Comparison of ENCODE assay signal across 11 mouse cellular contexts in the genomic region with DNA sequence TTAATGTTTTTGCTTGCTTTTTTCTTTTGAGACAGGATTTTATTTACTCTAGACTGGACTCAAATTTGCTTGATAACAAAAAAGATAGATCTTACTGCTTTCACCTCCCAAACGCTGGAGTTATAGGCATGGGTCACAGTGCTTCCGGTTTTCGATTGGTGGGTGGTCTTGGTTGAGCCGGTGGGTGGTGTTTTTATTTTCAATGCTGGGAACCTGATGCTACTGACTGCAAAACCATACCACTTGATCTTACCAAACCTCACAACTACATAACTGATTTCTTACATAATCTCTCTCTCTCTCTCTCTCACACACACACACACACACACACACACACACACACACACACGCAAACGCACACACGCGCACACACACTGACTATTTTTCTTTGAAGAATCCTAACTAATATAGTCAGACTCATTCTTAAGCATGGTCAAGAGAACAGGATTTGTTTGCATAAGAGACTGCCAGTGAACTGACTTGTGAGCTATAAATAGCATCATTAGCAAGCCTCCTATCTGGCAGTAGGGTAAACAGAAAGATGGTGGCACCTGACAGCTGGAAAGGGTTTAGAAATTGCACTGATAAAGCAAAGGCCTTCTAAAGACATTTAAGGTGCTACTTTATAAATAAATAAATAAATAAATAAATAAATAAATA. TPM values are rescaled to one million over a fixed set of nuclear protein-coding genes. Genes with fewer than 3 reads are reported as not detected.
DNase-seq lines count a peak whose midpoint lies in the region; ATAC-seq and TF ChIP-seq lines count a peak whose summit lies in the region.
"Had no signal": no experiment of that assay in that cellular context is flagged by ENCODE, and none has a peak within 500 bp of the region (broad histone marks: within the 10 kb centered on the region; RNA-seq: fewer than 3 reads in every experiment).

No protein-coding gene starts in this region.

- H3K4me2 ChIP-seq in heart, embryonic 13.5 days: peak overlapping the region; percentile 20
- H3K4me2 ChIP-seq in CH12.LX (ENCODE audit: insufficient read depth, low read depth, poor library complexity, severe bottlenecking): peak overlapping the region; percentile 90
- H3K4me2 ChIP-seq in liver, embryonic 15.5 days: no peak overlapping the region
- H3K4me2 ChIP-seq in hindbrain, embryonic 13.5 days: no peak overlapping the region
- H3K4me2 ChIP-seq: embryonic facial prominence, embryonic 12.5 days; limb, embryonic 12.5 days had no signal

- TF ChIP-seq POLR2A in CH12.LX (IDR thresholded peaks at IDR 0.05; ENCODE audit: low read depth, low read length): no peak

- TF ChIP-seq EP300 in CH12.LX (IDR thresholded peaks at IDR 0.05; ENCODE audit: low read length): no peak

- 46% methylated on average over 8 of the region's 8 CpGs for WGBS in heart, embryonic 13.5 days
- 69% methylated on average over 8 of the region's 8 CpGs for WGBS in liver, embryonic 15.5 days (ENCODE audit: insufficient replicate concordance)
- 81% methylated on average over 8 of the region's 8 CpGs for WGBS in hindbrain, embryonic 13.5 days

- intact Hi-C loops in heart, postnatal 25 days (cut with DNase I): no loop called here

- TF ChIP-seq CTCF in CH12.LX (conservative IDR thresholded peaks at IDR 0.05 in 1 of 2, IDR thresholded peaks at IDR 0.05 in 1 of 2; ENCODE audit: low read depth in 2 of 2, low read length in 2 of 2): no peak

- in situ Hi-C loops in CH12.LX (cut with MboI; ENCODE audit: low pct_ligation_motif_present, low pct_unique_long_range_greater_than_20kb, low sequenced_read_pairs): no loop called here

- dilution Hi-C loops in CH12.LX (cut with MboI; ENCODE audit: extremely low pct_ligation_motif_present, extremely low pct_unique_long_range_greater_than_20kb, low sequenced_read_pairs): no loop called here

- peak overlapping the region; percentile 50; the same call in 1 of the 2 replicates for H3K9ac ChIP-seq in heart, embryonic 13.5 days
- H3K9ac ChIP-seq in CH12.LX (ENCODE audit: insufficient read depth, low read depth): peak overlapping the region; percentile 44; the same call in 1 of the 2 replicates
- no peak overlapping the region for H3K9ac ChIP-seq in liver, embryonic 15.5 days
- H3K9ac ChIP-seq in hindbrain, embryonic 13.5 days: no peak overlapping the region
- H3K9ac ChIP-seq: embryonic facial prominence, embryonic 12.5 days; limb, embryonic 12.5 days had no signal

- peaks cover 62% of the 10 kb centered on the region for H3K4me1 ChIP-seq in heart, embryonic 13.5 days
- H3K4me1 ChIP-seq in CH12.LX (ENCODE audit: control insufficient read depth in 1 of 2, insufficient read depth in 2 of 2): peaks cover 14 to 54% of the 10 kb centered on the region in 2 experiments; a peak in 3 of 4 replicates
- peaks cover 34% of the 10 kb centered on the region for H3K4me1 ChIP-seq in liver, embryonic 15.5 days (replicated peaks)
- no peaks in the 10 kb centered on the region; the same call in none of the 2 replicates for H3K4me1 ChIP-seq in hindbrain, embryonic 13.5 days (replicated peaks)

- H3K9me3 ChIP-seq in heart, embryonic 13.5 days: no peaks in the 10 kb centered on the region
- no peaks in the 10 kb centered on the region for H3K9me3 ChIP-seq in CH12.LX (replicated peaks; ENCODE audit: low read length)
- no peaks in the 10 kb centered on the region for H3K9me3 ChIP-seq in liver, embryonic 15.5 days (replicated peaks)
- no peaks in the 10 kb centered on the region for H3K9me3 ChIP-seq in hindbrain, embryonic 13.5 days
- H3K9me3 ChIP-seq: embryonic facial prominence, embryonic 12.5 days; limb, embryonic 12.5 days had no signal

- DNase-seq in heart, postnatal 25 days (ENCODE audit: low spot score): no peak
- DNase-seq in 3134 (ENCODE audit: extremely low read depth, insufficient read length, low spot score) (peak; percentile 54), CH12.LX (ENCODE audit: extremely low read depth) (no peak)
- no peak for DNase-seq in cerebellum, postnatal 4 days (ENCODE audit: low spot score in 2 of 2)
- DNase-seq in spleen, adult 12 weeks (ENCODE audit: low spot score): no peak
- DNase-seq: gastrocnemius, postnatal 10 days had no signal

- ATAC-seq in heart, embryonic 13.5 days (ENCODE audit: extremely low read depth, insufficient number of reproducible peaks, low FRiP score, low TSS enrichment): no peak
- ATAC-seq in liver, embryonic 15.5 days (ENCODE audit: insufficient read depth): 0 out of 2 replicates have a peak, but pooled peaks have one; percentile 33
- no peak for ATAC-seq in hindbrain, embryonic 13.5 days (ENCODE audit: low FRiP score)

- H3K36me3 ChIP-seq in heart, embryonic 13.5 days: no peaks in the 10 kb centered on the region
- H3K36me3 ChIP-seq in CH12.LX (replicated peaks in 1 of 2; ENCODE audit: control insufficient read depth in 1 of 2, insufficient read depth in 1 of 2, low read length in 1 of 2): no peaks in the 10 kb centered on the region
- no peaks in the 10 kb centered on the region for H3K36me3 ChIP-seq in liver, embryonic 15.5 days (replicated peaks)
- H3K36me3 ChIP-seq in hindbrain, embryonic 13.5 days: no peaks in the 10 kb centered on the region
- H3K36me3 ChIP-seq: embryonic facial prominence, embryonic 12.5 days; limb, embryonic 12.5 days had no signal

- TF ChIP-seq RAD21 in CH12.LX (IDR thresholded peaks at IDR 0.05; ENCODE audit: low read depth, low read length): no peak

- no peak overlapping the region for H3K4me3 ChIP-seq in heart, embryonic 13.5 days
- no peak overlapping the region for H3K4me3 ChIP-seq in CH12.LX (replicated peaks in 1 of 3; ENCODE audit: low read depth in 2 of 3, low read length in 2 of 3, poor library complexity in 1 of 3)
- no peak overlapping the region for H3K4me3 ChIP-seq in liver, embryonic 15.5 days (replicated peaks)
- no peak overlapping the region for H3K4me3 ChIP-seq in hindbrain, embryonic 13.5 days
- H3K4me3 ChIP-seq: embryonic facial prominence, embryonic 12.5 days; limb, embryonic 12.5 days had no signal

- H3K27ac ChIP-seq in heart, embryonic 13.5 days (replicated peaks): peak overlapping the region; percentile 76
- H3K27ac ChIP-seq in CH12.LX (ENCODE audit: insufficient read depth, low read depth): peak overlapping the region; percentile 58; the same call in 1 of the 2 replicates
- H3K27ac ChIP-seq in liver, embryonic 15.5 days (replicated peaks): no peak overlapping the region
- H3K27ac ChIP-seq in hindbrain, embryonic 13.5 days: no peak overlapping the region
- H3K27ac ChIP-seq: embryonic facial prominence, embryonic 12.5 days; limb, embryonic 12.5 days had no signal

- no peaks in the 10 kb centered on the region; the same call in 1 of the 2 replicates for H3K27me3 ChIP-seq in heart, embryonic 13.5 days (replicated peaks)
- H3K27me3 ChIP-seq in CH12.LX (replicated peaks): no peaks in the 10 kb centered on the region
- H3K27me3 ChIP-seq in liver, embryonic 15.5 days: no peaks in the 10 kb centered on the region; the same call in 1 of the 2 replicates
- H3K27me3 ChIP-seq in hindbrain, embryonic 13.5 days: 0 out of 2 replicates have a peak, but pooled peaks cover 3% of the 10 kb centered on the region
- H3K27me3 ChIP-seq: embryonic facial prominence, embryonic 12.5 days; limb, embryonic 12.5 days had no signal

- 0 out of 2 replicates have a peak, but pooled peaks cover 3% of the 10 kb centered on the region for H3K79me2 ChIP-seq in CH12.LX (replicated peaks; ENCODE audit: control insufficient read depth, extremely low read depth, insufficient read depth, poor library complexity, severe bottlenecking)

TF ChIP-seq in CH12.LX, 34 proteins besides CTCF, POLR2A, EP300 and RAD21 (continues in another document):
- TF ChIP-seq MAX (IDR thresholded peaks at IDR 0.05; ENCODE audit: low read length): 0 out of 2 replicates have a peak, but pooled peaks have one; percentile 23
- TF ChIP-seq PAX5 (IDR thresholded peaks at IDR 0.05; ENCODE audit: low read length): no peak
- TF ChIP-seq USF2 (conservative IDR thresholded peaks at IDR 0.05; ENCODE audit: low read depth, low read length): no peak
- peak; percentile 96 for TF ChIP-seq MEF2A (IDR thresholded peaks at IDR 0.05; ENCODE audit: borderline replicate concordance, low read depth, low read length)
- no peak for TF ChIP-seq SIN3A (IDR thresholded peaks at IDR 0.05; ENCODE audit: low read length)
- no peak for TF ChIP-seq IRF4 (IDR thresholded peaks at IDR 0.05; ENCODE audit: low read depth, low read length)
- TF ChIP-seq POLR2AphosphoS2 (IDR thresholded peaks at IDR 0.05; ENCODE audit: low read depth, low read length): no peak
- no peak for TF ChIP-seq CHD1 (IDR thresholded peaks at IDR 0.05; ENCODE audit: low read depth, low read length)
- TF ChIP-seq KAT2A (IDR thresholded peaks at IDR 0.05; ENCODE audit: insufficient replicate concordance, low read length): no peak
- peak; percentile 35; the same call in 1 of the 2 replicates for TF ChIP-seq ELF1 (IDR thresholded peaks at IDR 0.05; ENCODE audit: low read depth, low read length)
- no peak for TF ChIP-seq JUND (conservative IDR thresholded peaks at IDR 0.05; ENCODE audit: low read depth, low read length)
- TF ChIP-seq ZKSCAN1 (IDR thresholded peaks at IDR 0.05; ENCODE audit: borderline replicate concordance, low read depth, low read length): no peak
- TF ChIP-seq CHD2 (IDR thresholded peaks at IDR 0.05; ENCODE audit: low read length): no peak
- no peak for TF ChIP-seq TCF12 (IDR thresholded peaks at IDR 0.05; ENCODE audit: low read depth, low read length)
- no peak for TF ChIP-seq GABPA (IDR thresholded peaks at IDR 0.05; ENCODE audit: insufficient replicate concordance, low read depth, low read length)
- TF ChIP-seq NRF1 (IDR thresholded peaks at IDR 0.05; ENCODE audit: low read depth, low read length): no peak
- TF ChIP-seq USF1 (IDR thresholded peaks at IDR 0.05; ENCODE audit: low read depth, low read length): no peak
- TF ChIP-seq RCOR1 (conservative IDR thresholded peaks at IDR 0.05; ENCODE audit: low read depth, low read length): no peak
- TF ChIP-seq NELFE (IDR thresholded peaks at IDR 0.05; ENCODE audit: low read depth, low read length): no peak
- TF ChIP-seq SMC3 (IDR thresholded peaks at IDR 0.05; ENCODE audit: low read depth, low read length): no peak
- no peak; the same call in 1 of the 2 replicates for TF ChIP-seq MYC (IDR thresholded peaks at IDR 0.05; ENCODE audit: low read depth, low read length)
- no peak for TF ChIP-seq ZMIZ1 (IDR thresholded peaks at IDR 0.05; ENCODE audit: low read depth, low read length)

RNA-seq across cellular contexts. Expression of a gene that starts 37.6 kb away (rescaled TPM):
- polyA plus RNA-seq in heart, embryonic 13.5 days (2015; fragmentation: Nextera tagmentation; extraction: Ambion mirVana): 31.3 and 34.1 TPM in 2 replicates
- 10 to 100 TPM; 40.4 to 41.2 TPM for total RNA-seq in heart, postnatal 25 days (2021)
- 21.4 and 30.9 TPM in 2 replicates for total RNA-seq in CH12.LX (2012; rRNA removed)
- 18.2 and 23.2 TPM in 2 replicates for total RNA-seq in CH12.LX (2014; rRNA removed)
- 39.3 and 42.8 TPM in 2 replicates for polyA plus RNA-seq in CH12.LX (2012; ENCODE audit: insufficient read length, low read depth)
- 20.1 and 22.1 TPM in 2 replicates for polyA plus RNA-seq in liver, embryonic 15.5 days (2015; fragmentation: Nextera tagmentation; extraction: Ambion mirVana)
- 44.7 and 53.5 TPM in 2 replicates for polyA plus RNA-seq in hindbrain, embryonic 13.5 days (2015; fragmentation: Nextera tagmentation; extraction: Ambion mirVana)

Comparison
In these comparisons a context has a peak if more than half of its experiments do, and no peak if none do; other contexts are left out.
1. H3K27ac ChIP-seq: peak in heart, embryonic 13.5 days (single experiment) and CH12.LX (single experiment); none in liver, embryonic 15.5 days (single experiment) and hindbrain, embryonic 13.5 days (single experiment).
2. H3K4me2 ChIP-seq: peak in heart, embryonic 13.5 days (single experiment) and CH12.LX (single experiment); none in liver, embryonic 15.5 days (single experiment) and hindbrain, embryonic 13.5 days (single experiment).
3. H3K9ac ChIP-seq: peak in heart, embryonic 13.5 days (single experiment) and CH12.LX (single experiment); none in liver, embryonic 15.5 days (single experiment) and hindbrain, embryonic 13.5 days (single experiment).